Mouse (Mus musculus) liver, adult 2 months (tissue): Measurements from ENCODE around the gene Nfkb2. TPM values are rescaled to one million over a fixed set of nuclear protein-coding genes. Genes with fewer than 3 reads are reported as not detected.

Source experiments
- DNase-seq: peaks from one replicate; pipeline ENCODE4 v3.0.0-alpha.2; 2011; ENCODE audit warnings: low read depth, low spot score; ENCODE audit errors: extremely low read depth
- H3K27ac ChIP-seq: fragments of 200-500 bp; replicated peaks from 2 replicates; pipeline ENCODE4 v1.5.1; 2012; ENCODE audit warnings: low read depth, mild to moderate bottlenecking, control low read depth, inconsistent platforms, low read length; ENCODE audit not compliant: insufficient read depth
- H3K27me3 ChIP-seq: fragments of 200-500 bp; 2 replicates; pipeline ENCODE4 v1.6.1; 2012; ENCODE audit warnings: mild to moderate bottlenecking, moderate library complexity, low read length, inconsistent platforms; ENCODE audit not compliant: control insufficient read depth, insufficient read depth
- H3K36me3 ChIP-seq: fragments of 200-500 bp; 2 replicates; pipeline ENCODE4 v1.6.1; 2012; ENCODE audit warnings: low read length, inconsistent platforms; ENCODE audit not compliant: control insufficient read depth, insufficient read depth
- H3K4me1 ChIP-seq: fragments of 200-500 bp; 2 replicates; pipeline ENCODE4 v1.6.1; 2011; ENCODE audit warnings: low read length; ENCODE audit not compliant: control insufficient read depth, insufficient read depth
- H3K4me3 ChIP-seq: fragments of 200-500 bp; 2 replicates; pipeline ENCODE4 v1.5.1; 2011; ENCODE audit warnings: low read depth, mild to moderate bottlenecking, control low read depth, low read length, moderate library complexity; ENCODE audit not compliant: insufficient read depth
- H3K79me2 ChIP-seq: fragments of 200-500 bp; 2 replicates; pipeline ENCODE4 v1.6.1; 2012; ENCODE audit warnings: inconsistent platforms, mild to moderate bottlenecking, low read length, moderate library complexity; ENCODE audit not compliant: control insufficient read depth, insufficient read depth
- H3K9ac ChIP-seq: fragments of 200-500 bp; 2 replicates; pipeline ENCODE4 v1.6.1; 2012; ENCODE audit warnings: low read depth, mild to moderate bottlenecking, control low read depth, inconsistent platforms, low read length
- CTCF ChIP-seq: fragments of 200-500 bp; IDR thresholded peaks from 2 replicates; pipeline ENCODE4 v1.5.1; 2011; ENCODE audit warnings: low read depth, low read length, control low read depth
- POLR2A ChIP-seq: fragments of 200-500 bp; IDR thresholded peaks from 2 replicates; pipeline ENCODE4 v1.6.1; 2011; ENCODE audit warnings: low read length, control low read depth; ENCODE audit not compliant: insufficient read depth; ENCODE audit errors: extremely low read depth
- WGBS: fragments of 180-500 bp; shearing (Covaris S2); methylation state at CpG from one replicate; pipeline ENCODE4 v1.1.7; 2018; 5-methylcytosine and 5-hydroxymethylcytosine counted together
- polyA plus RNA-seq: library from polyadenylated mRNA; depleted of rRNA; stranded (reverse); fragments of >200 nt; gene quantifications from 2 replicates; pipeline ENCODE4 v1.2.3, GENCODE M21; 2012
- total RNA-seq: library from RNA; depleted of rRNA; stranded (reverse); fragments of >200 nt; gene quantifications from 2 replicates; pipeline ENCODE4 v1.2.3, GENCODE M21; 2014

The Nfkb2 gene
- total and polyA plus RNA-seq, 2 experiments = 3.7 to 9.3 TPM

GRCm38 (mm10) chr19:46331326-46331725, 27.2 kb downstream of the Nfkb2 start:
- no peaks in the 10 kb centered on the region for H3K36me3 ChIP-seq
- H3K4me1 ChIP-seq = peaks cover 9% of the 10 kb centered on the region
- no peaks in the 10 kb centered on the region for H3K79me2 ChIP-seq
- H3K27me3 ChIP-seq = 0 out of 2 replicates have a peak, but pooled peaks cover 3% of the 10 kb centered on the region
- no peak overlapping the region for H3K9ac ChIP-seq
- DNase-seq = no peak
- H3K4me3 ChIP-seq = no peak overlapping the region
- TF ChIP-seq CTCF (no peak), POLR2A (no peak)
- H3K27ac ChIP-seq = no peak overlapping the region
- WGBS = 94% methylated on average over 14 of the region's 14 CpGs

GRCm38 (mm10) chr19:46331936-46332335, 27.8 kb downstream of the Nfkb2 start:
- Histone ChIP-seq H3K27me3 (no peaks in the 10 kb centered on the region), H3K27ac (no peak overlapping the region), H3K4me1 (peaks cover 9% of the 10 kb centered on the region), H3K4me3 (no peak overlapping the region), H3K36me3 (no peaks in the 10 kb centered on the region), H3K79me2 (no peaks in the 10 kb centered on the region), H3K9ac (no peak overlapping the region)
- TF ChIP-seq CTCF (no peak), POLR2A (no peak)
- DNase-seq = no peak
- 86% methylated on average over 3 of the region's 3 CpGs for WGBS

GRCm38 (mm10) chr19:46332721-46333339, 28.7 kb downstream of the Nfkb2 start:
- no peak overlapping the region for H3K4me3 ChIP-seq
- H3K27me3 ChIP-seq = no peaks in the 10 kb centered on the region
- H3K27ac ChIP-seq = no peak overlapping the region
- DNase-seq = no peak
- no peak overlapping the region for H3K9ac ChIP-seq
- no peak for TF ChIP-seq POLR2A
- TF ChIP-seq CTCF = no peak
- 78% methylated on average over 7 of the region's 7 CpGs for WGBS
- H3K4me1 ChIP-seq = peaks cover 4% of the 10 kb centered on the region
- H3K79me2 ChIP-seq = no peaks in the 10 kb centered on the region
- H3K36me3 ChIP-seq = no peaks in the 10 kb centered on the region

GRCm38 (mm10) chr19:46333906-46334305, 29.8 kb downstream of the Nfkb2 start:
- Histone ChIP-seq H3K4me1 (peaks cover 4% of the 10 kb centered on the region; the same call in 1 of the 2 replicates), H3K9ac (no peak overlapping the region), H3K79me2 (no peaks in the 10 kb centered on the region), H3K27ac (no peak overlapping the region), H3K36me3 (no peaks in the 10 kb centered on the region), H3K27me3 (no peaks in the 10 kb centered on the region), H3K4me3 (no peak overlapping the region)
- no peak for TF ChIP-seq CTCF
- no peak for TF ChIP-seq POLR2A
- 92% methylated on average over 3 of the region's 3 CpGs for WGBS
- no peak for DNase-seq

GRCm38 (mm10) chr19:46337719-46338330, 33.7 kb downstream of the Nfkb2 start:
- H3K36me3 ChIP-seq = no peaks in the 10 kb centered on the region

GRCm38 (mm10) chr19:46338331-46338936, 34.3 kb downstream of the Nfkb2 start, which contains the start of gene Cuedc2:
TSS of gene Cuedc2 (minus strand) at chr19:46338702.
- under 1% methylated on average over 31 of the region's 31 CpGs for WGBS
- Histone ChIP-seq H3K9ac (peak within 1 kb of the TSS; percentile 67), H3K4me1 (peaks cover 3% of the 10 kb centered on the region; the same call in 1 of the 2 replicates), H3K27ac (peak within 1 kb of the TSS; percentile 7; the same call in 1 of the 2 replicates), H3K4me3 (peak within 1 kb of the TSS; percentile 69), H3K36me3 (no peaks in the 10 kb centered on the region), H3K27me3 (no peaks in the 10 kb centered on the region), H3K79me2 (no peaks in the 10 kb centered on the region)
- peak; percentile 83 for DNase-seq
- TF ChIP-seq CTCF = peak; percentile 8; the same call in 1 of the 2 replicates
- 0 out of 2 replicates have a peak, but pooled peaks have one; percentile 24 for TF ChIP-seq POLR2A

More at GRCm38 (mm10) chr19:46337719-46338330, 33.7 kb downstream of the Nfkb2 start:
- H3K4me3 ChIP-seq = peak overlapping the region; percentile 69
- H3K4me1 ChIP-seq = peaks cover 3% of the 10 kb centered on the region; the same call in 1 of the 2 replicates
- no peak for TF ChIP-seq CTCF
- TF ChIP-seq POLR2A = no peak
- peak overlapping the region; percentile 67 for H3K9ac ChIP-seq
- 52% methylated on average over 15 of the region's 15 CpGs for WGBS
- no peak overlapping the region for H3K27ac ChIP-seq
- H3K27me3 ChIP-seq = no peaks in the 10 kb centered on the region
- no peaks in the 10 kb centered on the region for H3K79me2 ChIP-seq
- no peak for DNase-seq
